25 mouse cellular contexts compared by ENCODE assay signal in genomic region chr4:72865371-72866075, GRCm38 (mm10). TPM values are rescaled to one million over a fixed set of nuclear protein-coding genes. Genes with fewer than 3 reads are reported as not detected.
DNase-seq lines count a peak whose midpoint lies in the region; TF ChIP-seq lines count a peak whose summit lies in the region.
"Had no signal": no experiment of that assay in that cellular context is flagged by ENCODE, and none has a peak within 500 bp of the region (broad histone marks: within the 10 kb centered on the region; RNA-seq: fewer than 3 reads in every experiment).

No protein-coding gene starts in this region.

- no peaks in the 10 kb centered on the region for H3K36me3 ChIP-seq in kidney, adult 2 months (ENCODE audit: control insufficient read depth, insufficient read depth, low read length)
- H3K36me3 ChIP-seq: embryonic facial prominence, embryonic 13.5 days; heart, embryonic 13.5 days had no signal

- WGBS in kidney, adult 2 months = 26% methylated on average over 2 of the region's 2 CpGs

- H3K27ac ChIP-seq in kidney, adult 2 months (ENCODE audit: insufficient read depth, low read depth, low read length) = no peak overlapping the region
- H3K27ac ChIP-seq: embryonic facial prominence, embryonic 13.5 days; forebrain, embryonic 13.5 days; heart, adult 2 months; heart, embryonic 13.5 days had no signal

- no peaks in the 10 kb centered on the region for H3K4me1 ChIP-seq in kidney, adult 2 months (ENCODE audit: control insufficient read depth, insufficient read depth, low read length)
- H3K4me1 ChIP-seq: embryonic facial prominence, embryonic 13.5 days; heart, embryonic 13.5 days; megakaryocyte, embryonic 14.5 days had no signal

- TF ChIP-seq CTCF in kidney, adult 2 months (conservative IDR thresholded peaks at IDR 0.05; ENCODE audit: insufficient read depth, insufficient read length, low read depth, low read length) = no peak

- no peak for TF ChIP-seq POLR2A in kidney, adult 2 months (IDR thresholded peaks at IDR 0.05; ENCODE audit: low read depth, low read length)

- DNase-seq in embryo, embryonic 11 days = peak; percentile 4
- DNase-seq in embryo, embryonic 10 days (ENCODE audit: low spot score) = no peak
- peak; percentile 37 for DNase-seq in kidney, postnatal 10 days
- no peak for DNase-seq in kidney, adult 2 months
- DNase-seq in retina, postnatal 1 day = peak; percentile 26
- no peak for DNase-seq in retina, embryonic 14.5 days (ENCODE audit: low spot score)
- no peak for DNase-seq in layer of hippocampus, adult 18-20 months (ENCODE audit: low spot score in 2 of 2)
- DNase-seq: adrenal gland, adult 8-10 months; cerebellum, adult 11-12 months; gastrocnemius, postnatal 36 days; heart, adult 2 months; heart, postnatal 14 days; left cerebral cortex, postnatal 4 days; midbrain, embryonic 14.5 days; thymus, adult 18-20 months; thymus, postnatal 36 days had no signal

- no peaks in the 10 kb centered on the region for H3K27me3 ChIP-seq in kidney, adult 2 months (replicated peaks; ENCODE audit: control insufficient read depth, insufficient read depth, low read length)
- H3K27me3 ChIP-seq: embryonic facial prominence, embryonic 13.5 days; forebrain, embryonic 13.5 days; heart, embryonic 13.5 days; megakaryocyte, embryonic 14.5 days had no signal

- no peak overlapping the region for H3K4me3 ChIP-seq in kidney, adult 2 months (ENCODE audit: insufficient read depth, low read depth, low read length)
- H3K4me3 ChIP-seq: embryonic facial prominence, embryonic 13.5 days; forebrain, embryonic 13.5 days; heart, adult 2 months; heart, embryonic 13.5 days; megakaryocyte, embryonic 14.5 days had no signal

RNA-seq across cellular contexts. Expression of gene Aldoart1, which starts 13.1 kb away (rescaled TPM):
- polyA plus RNA-seq in kidney, adult 2 months (2012; rRNA removed) = 0.12 and 0.16 TPM in 2 replicates
- not detected for total RNA-seq in layer of hippocampus, adult 18-20 months (2021)
- total RNA-seq: adrenal gland, adult 8-10 months; heart, adult 2 months; heart, postnatal 14 days; left cerebral cortex, postnatal 4 days; liver, adult 2 months had no signal
- polyA plus RNA-seq: embryonic facial prominence, embryonic 13.5 days; forebrain, embryonic 13.5 days; hindbrain, embryonic 11.5 days; liver, adult 2 months; liver, embryonic 16.5 days; midbrain, embryonic 14.5 days; neural tube, embryonic 11.5 days; spleen, adult 2 months had no signal

Comparison
In these comparisons a context has a peak if more than half of its experiments do, and no peak if none do; other contexts are left out.
1. DNase-seq: peak in embryo, embryonic 11 days (single experiment), kidney, postnatal 10 days (single experiment) and retina, postnatal 1 day (single experiment); none in embryo, embryonic 10 days (single experiment), kidney, adult 2 months (single experiment), retina, embryonic 14.5 days (single experiment) and layer of hippocampus, adult 18-20 months (0 of 2).